Mouse (Mus musculus): ENCODE measurements around the gene Ppm1b. TPM values are rescaled to one million over a fixed set of nuclear protein-coding genes. Genes with fewer than 3 reads are reported as not detected.

The Ppm1b gene
- total RNA-seq, 2 experiments from 2014 or later: 84.4 to 86.4 TPM

- DNase-seq: no peak
- intact Hi-C loops (cut with DNase I): no loop called here
These were observed 63.8 kb downstream of the Ppm1b start for GRCm38 (mm10) chr17:85020343-85020742.

- peak; percentile 35 for DNase-seq
- intact Hi-C loops (cut with DNase I): no loop called here
These were observed 67.0 kb downstream of the Ppm1b start for GRCm38 (mm10) chr17:85023247-85024167.

- intact Hi-C loops (cut with DNase I): no loop called here
- DNase-seq: no peak
These were observed 67.7 kb downstream of the Ppm1b start for GRCm38 (mm10) chr17:85024237-85024636.

GRCm38 (mm10) chr17:85025151-85025550 lies 68.6 kb downstream of the Ppm1b start:
- intact Hi-C loops (cut with DNase I): no loop called here

GRCm38 (mm10) chr17:85026436-85026835 lies 69.9 kb downstream of the Ppm1b start:
- DNase-seq: no peak

More at GRCm38 (mm10) chr17:85025151-85025550, 68.6 kb downstream of the Ppm1b start:
- no peak for DNase-seq

GRCm38 (mm10) chr17:85027247-85027646 lies 70.7 kb downstream of the Ppm1b start:
- intact Hi-C loops (cut with DNase I): no loop called here

More at GRCm38 (mm10) chr17:85026436-85026835, 69.9 kb downstream of the Ppm1b start:
- intact Hi-C loops (cut with DNase I): no loop called here

GRCm38 (mm10) chr17:85028093-85028739 lies 71.7 kb downstream of the Ppm1b start, which contains the start of gene Slc3a1:
TSS of gene Slc3a1 (plus strand) at chr17:85028376.
- no peak for DNase-seq
- intact Hi-C loops (cut with DNase I): no loop called here

More at GRCm38 (mm10) chr17:85027247-85027646, 70.7 kb downstream of the Ppm1b start:
- DNase-seq: no peak

- no peak for DNase-seq
- intact Hi-C loops (cut with DNase I): no loop called here
These were observed 72.3 kb downstream of the Ppm1b start for GRCm38 (mm10) chr17:85028797-85029196.

- DNase-seq: no peak
These were observed 74.1 kb downstream of the Ppm1b start for GRCm38 (mm10) chr17:85030651-85031050.

GRCm38 (mm10) chr17:85033087-85033486 lies 76.5 kb downstream of the Ppm1b start:
- intact Hi-C loops (cut with DNase I): no loop called here
- DNase-seq: no peak

More at GRCm38 (mm10) chr17:85030651-85031050, 74.1 kb downstream of the Ppm1b start:
- intact Hi-C loops (cut with DNase I): no loop called here

- intact Hi-C loops (cut with DNase I): no loop called here
These were observed 77.5 kb downstream of the Ppm1b start for GRCm38 (mm10) chr17:85034068-85034467.

GRCm38 (mm10) chr17:85037855-85038254 lies 81.3 kb downstream of the Ppm1b start:
- intact Hi-C loops (cut with DNase I): no loop called here
- DNase-seq: no peak

More at GRCm38 (mm10) chr17:85034068-85034467, 77.5 kb downstream of the Ppm1b start:
- peak; percentile 20 for DNase-seq

- intact Hi-C loops (cut with DNase I): no loop called here
- DNase-seq: no peak
These were observed 81.8 kb downstream of the Ppm1b start for GRCm38 (mm10) chr17:85038311-85038710.

GRCm38 (mm10) chr17:85038761-85039160 lies 82.2 kb downstream of the Ppm1b start:
- no peak for DNase-seq
- intact Hi-C loops (cut with DNase I): no loop called here

GRCm38 (mm10) chr17:85040913-85041312 lies 84.4 kb downstream of the Ppm1b start:
- no peak for DNase-seq
- intact Hi-C loops (cut with DNase I): no loop called here

GRCm38 (mm10) chr17:85042419-85042818 lies 85.9 kb downstream of the Ppm1b start:
- intact Hi-C loops (cut with DNase I): no loop called here
- DNase-seq: no peak

GRCm38 (mm10) chr17:85043404-85043816 lies 86.9 kb downstream of the Ppm1b start:
- DNase-seq: no peak
- intact Hi-C loops (cut with DNase I): no loop called here

GRCm38 (mm10) chr17:85044466-85044865 lies 87.9 kb downstream of the Ppm1b start:
- intact Hi-C loops (cut with DNase I): no loop called here
- no peak for DNase-seq

GRCm38 (mm10) chr17:85045160-85045559 lies 88.6 kb downstream of the Ppm1b start:
- intact Hi-C loops (cut with DNase I): no loop called here
- no peak for DNase-seq

GRCm38 (mm10) chr17:85048379-85048778 lies 91.8 kb downstream of the Ppm1b start:
- intact Hi-C loops (cut with DNase I): no loop called here

GRCm38 (mm10) chr17:85058276-85058675 lies 101.7 kb downstream of the Ppm1b start:
- intact Hi-C loops (cut with DNase I): no loop called here
- DNase-seq: no peak

More at GRCm38 (mm10) chr17:85048379-85048778, 91.8 kb downstream of the Ppm1b start:
- no peak for DNase-seq
